Mouse (Mus musculus): ENCODE data around the gene Nbdy. TPM values are rescaled to one million over a fixed set of nuclear protein-coding genes. Genes with fewer than 3 reads are reported as not detected.

The Nbdy gene
- total and polyA plus RNA-seq, 2 experiments from 2014 or later, result 41.4 to 77.2 TPM

DNA sequence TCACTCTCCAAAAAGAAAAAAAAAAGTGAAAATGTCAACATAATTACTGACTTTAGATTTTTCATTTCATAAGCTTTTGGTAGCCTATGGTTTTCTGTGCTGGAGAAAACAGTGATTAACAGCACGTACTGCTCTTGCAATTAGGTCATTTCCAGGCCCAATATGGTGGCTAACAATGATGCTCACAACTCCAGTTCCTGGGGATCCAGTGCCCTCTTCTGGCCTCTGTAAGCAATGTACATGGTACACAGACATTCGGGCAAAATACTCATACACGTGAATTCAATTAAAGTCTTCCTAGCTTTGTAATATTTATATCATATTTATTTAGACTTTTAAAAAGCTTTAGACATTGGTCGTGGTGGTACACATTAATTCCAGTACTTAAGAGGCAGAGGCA, 3.8 kb upstream of the Nbdy start:
- no peak overlapping the region for H3K4me2 ChIP-seq (ENCODE audit: low read depth, low read length)
- no peak overlapping the region for H3K9ac ChIP-seq (replicated peaks; ENCODE audit: low read depth, low read length)
- DNase-seq (ENCODE audit: low spot score), result peak; percentile 15
- 33% methylated on average over 4 of the region's 4 CpGs for WGBS
- H3K9me3 ChIP-seq (replicated peaks; ENCODE audit: control insufficient read depth, low read length), result no peaks in the 10 kb centered on the region
- H3K36me3 ChIP-seq (replicated peaks; ENCODE audit: control insufficient read depth, insufficient read depth, low read length), result no peaks in the 10 kb centered on the region
- no peaks in the 10 kb centered on the region for H3K4me1 ChIP-seq (ENCODE audit: control insufficient read depth, insufficient read depth)
- ATAC-seq (ENCODE audit: insufficient read depth, low read depth), result no peak
- no peak overlapping the region for H3K27ac ChIP-seq (ENCODE audit: low read depth)
- TF ChIP-seq CTCF (IDR thresholded peaks at IDR 0.05; ENCODE audit: low read depth) (peak; percentile 36; the same call in 1 of the 2 replicates), EP300 (IDR thresholded peaks at IDR 0.05; ENCODE audit: low read depth) (no peak)
- H3K4me3 ChIP-seq (ENCODE audit: low read depth, low read length), result no peak overlapping the region
- H3K27me3 ChIP-seq (ENCODE audit: control insufficient read depth, insufficient read depth, low read length), result no peaks in the 10 kb centered on the region

DNA sequence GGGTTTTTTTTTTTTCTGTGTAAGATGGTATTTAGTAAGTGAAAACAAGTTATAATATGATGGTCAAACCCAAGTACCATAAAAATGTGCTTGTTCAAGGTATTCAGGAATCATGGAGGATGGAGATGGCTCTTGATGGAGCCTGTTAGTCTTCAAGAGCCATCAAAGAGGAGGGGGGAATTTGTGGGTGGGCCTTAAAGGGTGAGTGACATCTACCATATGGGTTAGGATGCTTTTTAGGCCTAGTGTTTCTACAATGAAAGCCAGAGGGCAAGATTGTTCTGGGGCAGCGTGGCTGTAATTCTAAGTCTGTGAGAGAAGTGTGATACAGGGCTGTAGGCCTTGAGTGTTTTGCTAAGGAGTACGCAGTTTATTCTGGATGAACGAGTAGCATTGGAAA, 1.0 kb downstream of the Nbdy start:
- TF ChIP-seq EP300 (IDR thresholded peaks at IDR 0.05; ENCODE audit: low read depth), result no peak
- no peak for TF ChIP-seq CTCF (IDR thresholded peaks at IDR 0.05; ENCODE audit: low read depth)
- Histone ChIP-seq H3K4me1 (ENCODE audit: control insufficient read depth, insufficient read depth) (no peaks in the 10 kb centered on the region), H3K27me3 (ENCODE audit: control insufficient read depth, insufficient read depth, low read length) (no peaks in the 10 kb centered on the region), H3K9me3 (replicated peaks; ENCODE audit: control insufficient read depth, low read length) (no peaks in the 10 kb centered on the region), H3K4me2 (ENCODE audit: low read depth, low read length) (peak overlapping the region; percentile 67), H3K36me3 (replicated peaks; ENCODE audit: control insufficient read depth, insufficient read depth, low read length) (no peaks in the 10 kb centered on the region), H3K9ac (replicated peaks; ENCODE audit: low read depth, low read length) (0 out of 2 replicates have a peak overlapping the region, but pooled peaks have one; percentile 62), H3K27ac (ENCODE audit: low read depth) (no peak overlapping the region), H3K4me3 (ENCODE audit: low read depth, low read length) (peak overlapping the region; percentile 73)
- DNase-seq (ENCODE audit: low spot score) (no peak), ATAC-seq (ENCODE audit: insufficient read depth, low read depth) (no peak)
- 48% methylated on average over 3 of the region's 3 CpGs for WGBS

DNA sequence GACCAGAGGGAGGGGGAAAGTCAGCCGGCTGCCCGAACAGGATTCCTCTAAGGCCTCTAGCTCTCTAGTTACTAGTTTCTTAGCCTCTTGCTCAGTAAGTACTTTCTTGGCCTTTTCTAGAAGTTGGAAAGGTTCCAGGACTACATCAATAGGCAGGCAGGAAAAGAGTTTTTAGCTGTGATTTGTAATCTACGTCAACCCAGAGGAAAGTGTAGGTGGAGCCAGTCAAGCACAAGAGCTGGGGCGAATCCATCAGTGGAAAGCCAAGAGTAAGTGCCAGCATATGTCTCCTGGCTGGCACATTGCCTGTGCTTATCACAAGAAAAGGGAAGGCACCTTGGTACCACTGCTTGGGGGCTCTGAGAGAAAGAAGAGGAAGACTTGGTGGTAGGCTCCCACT, 12.3 kb downstream of the Nbdy start:
- no peak for DNase-seq (ENCODE audit: low spot score)
- H3K4me3 ChIP-seq (ENCODE audit: low read depth, low read length), result no peak overlapping the region
- H3K4me1 ChIP-seq (ENCODE audit: control insufficient read depth, insufficient read depth), result no peaks in the 10 kb centered on the region
- H3K27ac ChIP-seq (ENCODE audit: low read depth), result no peak overlapping the region
- WGBS, result 63% methylated on average over 4 of the region's 4 CpGs
- H3K36me3 ChIP-seq (replicated peaks; ENCODE audit: control insufficient read depth, insufficient read depth, low read length), result no peaks in the 10 kb centered on the region
- no peaks in the 10 kb centered on the region for H3K9me3 ChIP-seq (replicated peaks; ENCODE audit: control insufficient read depth, low read length)
- ATAC-seq (ENCODE audit: insufficient read depth, low read depth), result no peak
- no peak overlapping the region for H3K4me2 ChIP-seq (ENCODE audit: low read depth, low read length)
- no peak overlapping the region for H3K9ac ChIP-seq (replicated peaks; ENCODE audit: low read depth, low read length)
- TF ChIP-seq CTCF (IDR thresholded peaks at IDR 0.05; ENCODE audit: low read depth), result no peak
- no peak for TF ChIP-seq EP300 (IDR thresholded peaks at IDR 0.05; ENCODE audit: low read depth)
- no peaks in the 10 kb centered on the region for H3K27me3 ChIP-seq (ENCODE audit: control insufficient read depth, insufficient read depth, low read length)

DNA sequence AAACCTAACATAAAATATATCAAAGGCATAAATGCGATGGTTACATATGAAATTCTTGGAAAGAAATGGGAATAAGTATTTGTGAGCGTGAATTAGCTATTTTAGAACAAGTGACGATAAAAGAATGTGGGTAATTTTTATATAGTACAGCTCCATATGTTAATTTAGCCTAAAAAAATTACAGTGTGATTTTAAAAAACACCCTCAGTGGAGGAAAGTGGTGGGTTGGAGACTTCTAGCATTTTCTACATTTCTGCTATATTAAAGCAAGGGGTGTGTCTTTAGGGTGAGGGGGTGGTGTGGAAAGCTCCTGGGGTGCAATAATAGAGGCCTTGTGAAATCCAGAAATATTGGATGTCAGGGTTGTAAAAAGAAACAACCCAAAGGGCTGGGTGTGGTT, 19.1 kb downstream of the Nbdy start:
- Histone ChIP-seq H3K4me3 (ENCODE audit: low read depth, low read length) (no peak overlapping the region), H3K27ac (ENCODE audit: low read depth) (no peak overlapping the region), H3K36me3 (replicated peaks; ENCODE audit: control insufficient read depth, insufficient read depth, low read length) (no peaks in the 10 kb centered on the region), H3K9ac (replicated peaks; ENCODE audit: low read depth, low read length) (no peak overlapping the region), H3K27me3 (ENCODE audit: control insufficient read depth, insufficient read depth, low read length) (no peaks in the 10 kb centered on the region), H3K4me1 (ENCODE audit: control insufficient read depth, insufficient read depth) (no peaks in the 10 kb centered on the region), H3K9me3 (replicated peaks; ENCODE audit: control insufficient read depth, low read length) (no peaks in the 10 kb centered on the region), H3K4me2 (ENCODE audit: low read depth, low read length) (no peak overlapping the region)
- TF ChIP-seq EP300 (IDR thresholded peaks at IDR 0.05; ENCODE audit: low read depth) (no peak), CTCF (IDR thresholded peaks at IDR 0.05; ENCODE audit: low read depth) (no peak)
- no peak for DNase-seq (ENCODE audit: low spot score)
- WGBS, result 78% methylated on average over 3 of the region's 3 CpGs
- no peak for ATAC-seq (ENCODE audit: insufficient read depth, low read depth)

DNA sequence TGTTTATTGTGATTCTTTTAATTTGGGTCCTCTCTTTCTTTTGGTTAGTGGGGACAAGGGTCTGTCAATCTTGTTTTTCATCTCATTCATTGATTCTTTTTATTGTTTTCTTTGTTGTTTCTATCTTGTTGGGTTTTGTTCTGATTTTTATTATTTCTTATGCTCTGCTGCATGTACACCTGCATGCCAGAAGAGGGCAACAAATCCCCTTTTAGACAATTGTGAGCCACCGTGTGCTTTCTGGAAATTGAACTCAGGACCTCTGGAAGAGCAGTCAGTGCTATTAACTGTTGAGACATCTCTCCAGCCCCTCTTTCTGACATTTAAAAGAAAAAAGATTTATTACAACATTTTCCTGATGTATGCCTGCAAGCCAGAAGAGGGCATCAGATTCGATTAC, 25.8 kb downstream of the Nbdy start:
- no peak for ATAC-seq (ENCODE audit: insufficient read depth, low read depth)
- no peaks in the 10 kb centered on the region for H3K9me3 ChIP-seq (replicated peaks; ENCODE audit: control insufficient read depth, low read length)
- no peak overlapping the region for H3K4me3 ChIP-seq (ENCODE audit: low read depth, low read length)
- whole genome bisulfite sequencing, result 27% methylated on average over 2 of the region's 2 CpGs
- no peaks in the 10 kb centered on the region for H3K36me3 ChIP-seq (replicated peaks; ENCODE audit: control insufficient read depth, insufficient read depth, low read length)
- no peaks in the 10 kb centered on the region for H3K4me1 ChIP-seq (ENCODE audit: control insufficient read depth, insufficient read depth)
- no peak overlapping the region for H3K27ac ChIP-seq (ENCODE audit: low read depth)
- no peak overlapping the region for H3K4me2 ChIP-seq (ENCODE audit: low read depth, low read length)
- DNase-seq (ENCODE audit: low spot score), result no peak
- no peak overlapping the region for H3K9ac ChIP-seq (replicated peaks; ENCODE audit: low read depth, low read length)
- no peaks in the 10 kb centered on the region for H3K27me3 ChIP-seq (ENCODE audit: control insufficient read depth, insufficient read depth, low read length)
- TF ChIP-seq EP300 (IDR thresholded peaks at IDR 0.05; ENCODE audit: low read depth), result no peak
- peak; percentile 33; the same call in 1 of the 2 replicates for TF ChIP-seq CTCF (IDR thresholded peaks at IDR 0.05; ENCODE audit: low read depth)

Other genes starting within 250 kb of the Nbdy start
- gene Ubqln2, start 225.4 kb upstream of the Nbdy start, total RNA-seq (2014; rRNA removed; ENCODE audit: low replicate concordance), result 15.1 and 17.9 TPM in 2 replicates
- gene Ubqln2, start 225.4 kb upstream of the Nbdy start, polyA plus RNA-seq (2015; fragmentation: Nextera tagmentation; extraction: Ambion mirVana), result 5.8 and 6.1 TPM in 2 replicates
- not detected in 2 replicates for gene Cypt3, start 165.0 kb upstream of the Nbdy start, total RNA-seq (2014; rRNA removed; ENCODE audit: low replicate concordance)
- not detected in 2 replicates for gene Cypt3, start 165.0 kb upstream of the Nbdy start, polyA plus RNA-seq (2015; fragmentation: Nextera tagmentation; extraction: Ambion mirVana)
- 7.8 and 16.2 TPM in 2 replicates for gene Kctd12b, start 27.2 kb upstream of the Nbdy start, total RNA-seq (2014; rRNA removed; ENCODE audit: low replicate concordance)
- gene Kctd12b, start 27.2 kb upstream of the Nbdy start, polyA plus RNA-seq (2015; fragmentation: Nextera tagmentation; extraction: Ambion mirVana), result 6.2 and 6.4 TPM in 2 replicates
- 0.54 and 2.4 TPM in 2 replicates for gene Spin2c, start 108.6 kb downstream of the Nbdy start, total RNA-seq (2014; rRNA removed; ENCODE audit: low replicate concordance)
- 2.0 and 2.4 TPM in 2 replicates for gene Spin2c, start 108.6 kb downstream of the Nbdy start, polyA plus RNA-seq (2015; fragmentation: Nextera tagmentation; extraction: Ambion mirVana)

All from heart, postnatal 0 days (tissue).